Mouse (Mus musculus) liver, postnatal 0 days (tissue): ENCODE data around the gene Slc6a9.

Experiments
- CTCF ChIP-seq: sonication (generic); IDR thresholded peaks from 2 replicates; pipeline ENCODE4 v1.5.1; 2016; ENCODE audit warnings: antibody characterized with exemption, low read depth
- EP300 ChIP-seq: IDR thresholded peaks from 2 replicates; pipeline ENCODE4 v1.6.1; 2016; ENCODE audit warnings: antibody characterized with exemption, low read depth, mild to moderate bottlenecking

DNA sequence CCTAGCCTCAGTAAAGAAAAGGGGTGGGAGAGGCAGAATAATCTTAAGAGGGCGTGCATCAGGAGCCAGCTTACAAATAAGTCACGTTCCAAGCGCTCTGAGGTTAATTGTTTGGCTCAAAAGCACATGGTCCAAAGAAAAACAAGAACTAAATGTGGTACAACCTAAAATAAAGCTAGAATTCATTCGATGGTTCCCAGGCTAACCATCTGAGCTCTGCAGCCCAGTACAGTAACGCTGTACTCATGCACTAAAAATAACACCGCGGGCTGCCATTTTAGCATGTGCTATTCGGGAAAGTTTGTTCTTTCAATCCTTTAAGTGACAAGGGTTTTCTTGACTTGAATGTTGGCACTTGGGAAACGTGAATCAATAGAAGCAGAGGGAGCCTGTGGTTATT, 26.3 kb downstream of the Slc6a9 start:
- TF ChIP-seq EP300 (no peak), CTCF (no peak)
